Mouse (Mus musculus): Measurements from ENCODE around the gene Sppl2a. TPM values are rescaled to one million over a fixed set of nuclear protein-coding genes. Genes with fewer than 3 reads are reported as not detected.
A peak's percentile ranks its signal among the peaks of the same experiment; 100 is the strongest.
"Not testable (repeated sequence)": the region's sequence is repeated elsewhere in the genome, so short reads cannot be mapped to it uniquely, and the experiment has no call there.

Gene Sppl2a
- polyA plus RNA-seq (2015; fragmentation: Nextera tagmentation; extraction: Ambion mirVana) = 32.6 and 35.7 TPM in 2 replicates

DNA sequence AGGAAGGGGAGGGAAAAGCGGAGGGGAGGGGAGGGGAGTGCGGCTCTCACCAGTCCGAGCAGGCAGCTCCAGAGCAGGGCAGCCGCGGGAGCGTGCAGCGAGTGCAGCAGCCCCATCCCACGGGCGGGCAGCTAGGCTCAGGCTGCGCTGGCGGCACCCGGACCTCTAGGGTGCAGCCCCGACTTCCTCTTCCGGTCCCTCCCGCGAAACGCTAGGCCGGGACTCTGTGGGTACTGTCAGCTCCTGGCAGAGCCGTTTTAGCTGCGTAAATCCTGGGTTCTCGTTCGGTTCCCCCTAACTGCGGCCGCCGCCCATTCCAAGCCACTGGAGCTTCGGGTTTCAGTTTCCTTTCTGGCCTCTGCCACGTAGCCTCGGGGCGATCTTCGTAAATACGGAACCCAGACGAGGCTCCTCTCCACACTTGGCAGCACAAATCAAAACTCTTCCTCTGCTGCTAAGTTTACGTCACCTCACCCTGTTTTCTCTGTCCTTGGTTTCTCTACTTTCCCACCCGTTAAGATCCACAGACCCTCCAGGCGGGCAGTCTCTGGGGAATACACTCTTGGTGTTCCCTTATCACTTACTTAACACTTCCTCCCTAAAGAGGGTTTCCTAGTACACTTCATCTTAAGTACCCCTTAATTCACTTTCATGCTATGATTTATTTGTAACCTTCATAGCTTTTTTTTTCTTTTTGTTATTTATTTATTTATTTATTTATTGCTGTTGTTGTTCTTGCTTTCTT lies at the start of gene Sppl2a:
Gene Sppl2a (minus strand): TSS at position 339 of the 745 bp plus-strand sequence.
- ATAC-seq (replicated peaks) = peak; percentile 100
- no peaks in the 10 kb centered on the region for H3K9me3 ChIP-seq
- WGBS = under 1% methylated on average over 33 of the region's 35 CpGs

DNA sequence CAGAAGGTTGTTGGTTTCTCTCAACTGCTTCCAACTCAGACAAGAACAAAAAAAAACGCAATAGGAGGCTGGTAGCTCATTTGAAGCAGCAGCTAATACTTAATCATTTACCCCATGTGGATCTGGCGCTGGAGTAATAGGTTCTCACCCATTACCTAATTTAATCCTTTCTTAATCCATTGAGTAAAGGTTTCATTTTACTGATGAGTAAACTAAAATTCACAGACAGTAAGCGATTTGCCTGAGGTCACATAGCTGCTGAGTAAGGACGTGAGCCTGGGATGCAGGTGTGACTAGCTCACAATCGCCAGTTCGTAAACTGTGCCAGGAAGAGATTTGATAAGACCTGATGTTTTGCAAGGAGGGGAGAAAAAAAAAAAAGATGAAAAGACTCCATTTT lies 44.4 kb upstream of the Sppl2a start:
- 78% methylated on average over 6 of the region's 6 CpGs for WGBS
- no peaks in the 10 kb centered on the region for H3K9me3 ChIP-seq
- H3K9ac ChIP-seq = no peak overlapping the region
- no peak overlapping the region for H3K27ac ChIP-seq
- no peak for ATAC-seq (replicated peaks)
- no peaks in the 10 kb centered on the region for H3K4me1 ChIP-seq
- no peak overlapping the region for H3K4me3 ChIP-seq
- H3K4me2 ChIP-seq = no peak overlapping the region
- no peaks in the 10 kb centered on the region for H3K27me3 ChIP-seq (replicated peaks)
- no peaks in the 10 kb centered on the region for H3K36me3 ChIP-seq (replicated peaks)

More for the DNA sequence above, at the start of gene Sppl2a:
- no peaks in the 10 kb centered on the region for H3K27me3 ChIP-seq (replicated peaks)
- H3K9ac ChIP-seq = peak within 1 kb of the TSS; percentile 95
- H3K4me2 ChIP-seq = peak within 1 kb of the TSS; percentile 73
- H3K27ac ChIP-seq = peak within 1 kb of the TSS; percentile 97
- peaks cover 12% of the 10 kb centered on the region for H3K4me1 ChIP-seq
- no peaks in the 10 kb centered on the region for H3K36me3 ChIP-seq (replicated peaks)
- H3K4me3 ChIP-seq = peak within 1 kb of the TSS; percentile 56

DNA sequence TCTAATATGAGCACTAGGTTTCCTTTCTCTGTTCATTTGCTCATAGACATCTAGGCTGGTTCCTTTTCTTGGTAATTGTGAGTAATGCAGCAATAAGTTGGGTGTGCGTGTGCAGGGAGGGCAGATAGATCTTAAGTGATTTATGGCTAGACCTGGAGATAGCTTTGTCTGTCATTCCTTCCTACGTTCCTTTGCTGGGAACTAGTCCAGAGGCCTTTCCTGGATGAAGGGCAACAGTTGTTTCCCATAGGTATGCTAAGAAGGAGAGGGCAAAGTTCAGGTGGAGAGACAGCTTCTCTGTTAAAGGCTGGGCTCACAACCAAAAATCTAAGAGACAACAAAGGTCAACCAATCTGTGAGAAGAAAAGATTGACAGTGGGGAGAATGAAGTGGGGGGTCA lies 28.7 kb upstream of the Sppl2a start:
- Histone ChIP-seq H3K4me3 (no peak overlapping the region), H3K4me2 (no peak overlapping the region), H3K36me3 (replicated peaks) (no peaks in the 10 kb centered on the region), H3K9me3 (no peaks in the 10 kb centered on the region), H3K27me3 (replicated peaks) (no peaks in the 10 kb centered on the region), H3K4me1 (no peaks in the 10 kb centered on the region), H3K9ac (no peak overlapping the region), H3K27ac (no peak overlapping the region)
- ATAC-seq (replicated peaks) = no peak
- 82% methylated on average over 2 of the region's 2 CpGs for WGBS

DNA sequence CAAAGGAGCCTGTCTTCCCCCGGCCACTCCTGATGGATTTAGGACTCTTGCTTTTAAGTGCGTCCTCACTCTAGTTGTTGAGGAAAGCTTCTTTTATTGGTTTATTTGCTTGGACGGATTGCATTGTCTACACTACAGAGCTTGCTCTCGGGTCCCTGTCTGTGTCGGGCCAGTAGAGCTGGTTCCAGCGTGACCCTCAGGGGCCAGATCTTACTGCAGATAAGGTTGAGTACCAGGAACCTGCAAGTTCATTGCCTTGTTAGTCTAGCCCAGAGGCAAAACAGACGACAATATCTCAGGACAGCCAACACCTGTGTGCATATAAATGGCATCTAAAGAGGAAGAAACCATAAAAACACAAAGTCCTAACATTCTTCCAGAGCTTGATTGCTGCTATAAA lies 22.6 kb upstream of the Sppl2a start:
- no peak overlapping the region for H3K4me3 ChIP-seq
- no peaks in the 10 kb centered on the region for H3K36me3 ChIP-seq (replicated peaks)
- H3K4me1 ChIP-seq = no peaks in the 10 kb centered on the region
- H3K4me2 ChIP-seq = no peak overlapping the region
- no peak for ATAC-seq (replicated peaks)
- WGBS = 59% methylated on average over 7 of the region's 7 CpGs
- H3K9ac ChIP-seq = no peak overlapping the region
- no peaks in the 10 kb centered on the region for H3K27me3 ChIP-seq (replicated peaks)
- no peaks in the 10 kb centered on the region for H3K9me3 ChIP-seq
- H3K27ac ChIP-seq = no peak overlapping the region

DNA sequence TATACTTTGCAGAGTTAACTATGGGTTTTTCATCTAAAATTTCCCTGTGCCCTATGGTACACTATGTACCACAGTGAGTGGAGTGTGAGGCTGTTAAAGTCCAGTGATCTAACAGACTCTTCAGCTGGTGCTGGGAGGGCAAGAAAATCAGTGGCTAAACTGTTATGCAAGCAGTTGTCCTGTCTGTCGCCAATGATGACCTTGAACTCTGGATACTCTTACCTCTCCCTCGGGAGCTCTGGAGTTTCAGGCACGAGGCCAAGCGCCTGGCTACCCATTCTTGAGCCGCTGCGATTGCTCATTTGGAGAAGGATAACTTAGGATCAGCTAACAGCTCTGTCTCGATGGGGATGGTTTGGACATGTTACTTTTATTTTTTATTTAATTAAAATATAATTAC lies 18.1 kb upstream of the Sppl2a start:
- H3K9ac ChIP-seq = no peak overlapping the region
- H3K4me1 ChIP-seq = no peaks in the 10 kb centered on the region
- no peak overlapping the region for H3K27ac ChIP-seq
- no peaks in the 10 kb centered on the region for H3K36me3 ChIP-seq (replicated peaks)
- no peaks in the 10 kb centered on the region for H3K9me3 ChIP-seq
- H3K4me2 ChIP-seq = no peak overlapping the region
- ATAC-seq (replicated peaks) = no peak
- no peaks in the 10 kb centered on the region for H3K27me3 ChIP-seq (replicated peaks)
- 80% methylated on average over 7 of the region's 7 CpGs for WGBS
- H3K4me3 ChIP-seq = no peak overlapping the region

DNA sequence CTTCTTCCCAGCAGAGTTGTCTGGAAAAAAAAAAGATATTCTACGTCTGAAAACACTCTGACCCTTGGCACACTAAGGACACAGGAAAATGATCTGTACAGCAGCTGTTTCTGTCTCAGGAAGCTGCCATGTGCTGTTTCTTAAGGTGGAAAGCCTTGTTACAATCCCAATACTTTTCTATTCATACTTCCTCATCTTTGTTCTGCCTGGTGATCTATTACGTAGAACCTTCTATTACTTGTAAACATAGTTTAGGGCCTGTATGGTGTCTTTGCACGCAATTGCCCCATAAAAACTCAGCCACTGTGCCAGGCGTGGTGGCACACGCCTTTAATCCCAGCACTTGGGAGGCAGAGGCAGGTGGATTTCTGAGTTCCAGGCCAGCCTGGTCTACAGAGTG lies 17.4 kb upstream of the Sppl2a start:
- 80% methylated on average over 5 of the region's 5 CpGs for WGBS
- Histone ChIP-seq H3K9me3 (no peaks in the 10 kb centered on the region), H3K36me3 (replicated peaks) (no peaks in the 10 kb centered on the region), H3K9ac (no peak overlapping the region), H3K4me1 (no peaks in the 10 kb centered on the region), H3K4me2 (no peak overlapping the region), H3K27ac (no peak overlapping the region), H3K4me3 (no peak overlapping the region), H3K27me3 (replicated peaks) (no peaks in the 10 kb centered on the region)
- ATAC-seq (replicated peaks) = no peak

DNA sequence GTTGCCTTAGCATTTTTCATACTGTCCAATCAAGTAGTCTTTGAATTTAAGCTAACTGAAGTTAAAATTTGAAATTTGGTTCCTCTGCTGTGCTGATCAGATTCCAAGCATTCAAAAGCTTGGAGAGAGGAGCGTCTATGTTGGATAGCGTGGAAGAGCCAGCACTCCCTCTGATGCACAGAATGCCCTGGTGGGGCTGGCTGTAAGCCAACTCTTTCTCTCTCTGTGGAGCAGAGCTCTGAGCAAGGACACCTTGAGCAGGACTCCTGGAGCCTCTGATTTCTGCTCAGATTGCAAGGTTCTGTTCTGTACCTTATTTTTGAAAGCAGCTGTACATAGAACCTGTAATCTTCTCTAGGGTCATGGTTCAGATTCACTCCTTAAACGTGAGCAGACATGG lies 16.8 kb upstream of the Sppl2a start:
- H3K27me3 ChIP-seq (replicated peaks) = no peaks in the 10 kb centered on the region
- 73% methylated on average over 3 of the region's 3 CpGs for WGBS
- H3K4me3 ChIP-seq = no peak overlapping the region
- no peaks in the 10 kb centered on the region for H3K9me3 ChIP-seq
- H3K4me2 ChIP-seq = no peak overlapping the region
- H3K9ac ChIP-seq = no peak overlapping the region
- no peak overlapping the region for H3K27ac ChIP-seq
- no peak for ATAC-seq (replicated peaks)
- no peaks in the 10 kb centered on the region for H3K4me1 ChIP-seq
- no peaks in the 10 kb centered on the region for H3K36me3 ChIP-seq (replicated peaks)

DNA sequence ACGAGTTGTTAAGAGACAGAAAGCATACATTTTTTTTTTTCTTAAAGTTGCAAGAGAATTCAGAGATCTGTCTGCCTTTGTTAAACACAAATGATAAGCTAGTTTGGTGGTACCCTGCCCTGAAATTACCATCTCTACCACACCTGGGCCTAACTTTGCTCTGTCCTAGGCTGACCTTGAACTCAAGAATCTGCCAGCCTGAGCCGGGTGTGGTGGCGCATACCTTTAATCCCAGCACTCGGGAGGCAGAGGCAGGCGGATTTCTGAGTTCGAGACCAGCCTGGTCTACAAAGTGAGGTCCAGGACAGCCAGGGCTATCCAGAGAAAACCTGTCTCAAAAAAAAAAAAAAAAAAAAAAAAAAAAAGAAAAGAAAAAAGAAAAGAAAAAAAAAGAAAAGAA lies 16.3 kb upstream of the Sppl2a start:
- WGBS = 84% methylated on average over 6 of the region's 6 CpGs
- not testable (repeated sequence) for H3K4me3 ChIP-seq; H3K9ac ChIP-seq; H3K27me3 ChIP-seq (replicated peaks); ATAC-seq (replicated peaks); H3K4me1 ChIP-seq; H3K9me3 ChIP-seq; H3K27ac ChIP-seq; H3K36me3 ChIP-seq (replicated peaks); H3K4me2 ChIP-seq

DNA sequence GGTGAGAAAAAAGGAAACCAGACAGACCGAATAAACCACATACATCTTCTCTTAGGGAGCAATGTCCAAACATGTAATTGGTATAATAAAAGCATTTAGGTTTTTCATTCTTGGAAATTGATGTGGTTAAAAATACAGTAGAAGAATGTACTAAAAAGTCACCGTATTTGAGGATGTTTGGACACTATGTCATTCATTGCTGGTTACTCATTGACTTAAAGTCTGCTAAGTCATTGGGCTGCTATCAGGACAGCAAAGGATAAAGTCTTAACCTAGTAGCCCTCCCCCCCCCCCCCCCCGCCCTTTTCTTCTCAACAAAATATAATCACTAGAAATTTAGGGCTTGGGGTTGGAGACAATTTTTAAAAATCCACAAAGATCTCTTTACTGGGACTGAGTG lies 15.2 kb upstream of the Sppl2a start:
- H3K9ac ChIP-seq = no peak overlapping the region
- no peak overlapping the region for H3K4me2 ChIP-seq
- H3K4me1 ChIP-seq = no peaks in the 10 kb centered on the region
- no peak overlapping the region for H3K27ac ChIP-seq
- no peaks in the 10 kb centered on the region for H3K36me3 ChIP-seq (replicated peaks)
- no peak overlapping the region for H3K4me3 ChIP-seq
- no peaks in the 10 kb centered on the region for H3K27me3 ChIP-seq (replicated peaks)
- no peaks in the 10 kb centered on the region for H3K9me3 ChIP-seq
- no peak for ATAC-seq (replicated peaks)
- 95% methylated on average over 2 of the region's 3 CpGs for WGBS

DNA sequence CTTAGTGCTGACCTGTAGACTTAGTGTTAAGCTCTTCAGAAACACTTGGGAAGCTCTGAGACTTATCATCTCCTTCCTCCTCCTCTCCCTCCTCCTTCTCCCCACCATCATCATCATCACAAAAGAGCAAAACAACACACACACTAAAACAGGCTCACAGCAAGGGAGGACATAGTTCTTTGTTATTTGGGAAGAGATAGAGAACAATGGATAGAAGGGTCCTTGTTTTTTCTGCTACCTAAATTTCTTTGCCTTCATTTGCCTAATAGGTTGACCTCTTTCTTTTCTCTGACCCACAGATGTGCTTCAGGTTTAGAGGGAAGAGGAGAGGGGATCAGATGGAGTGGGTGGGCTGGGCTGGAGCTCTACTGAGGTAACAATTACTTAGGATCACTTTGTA lies 14.6 kb upstream of the Sppl2a start:
- Histone ChIP-seq H3K4me2 (no peak overlapping the region), H3K9me3 (no peaks in the 10 kb centered on the region), H3K27me3 (replicated peaks) (no peaks in the 10 kb centered on the region), H3K27ac (no peak overlapping the region), H3K4me3 (no peak overlapping the region), H3K9ac (no peak overlapping the region), H3K4me1 (no peaks in the 10 kb centered on the region), H3K36me3 (replicated peaks) (no peaks in the 10 kb centered on the region)
- no peak for ATAC-seq (replicated peaks)

DNA sequence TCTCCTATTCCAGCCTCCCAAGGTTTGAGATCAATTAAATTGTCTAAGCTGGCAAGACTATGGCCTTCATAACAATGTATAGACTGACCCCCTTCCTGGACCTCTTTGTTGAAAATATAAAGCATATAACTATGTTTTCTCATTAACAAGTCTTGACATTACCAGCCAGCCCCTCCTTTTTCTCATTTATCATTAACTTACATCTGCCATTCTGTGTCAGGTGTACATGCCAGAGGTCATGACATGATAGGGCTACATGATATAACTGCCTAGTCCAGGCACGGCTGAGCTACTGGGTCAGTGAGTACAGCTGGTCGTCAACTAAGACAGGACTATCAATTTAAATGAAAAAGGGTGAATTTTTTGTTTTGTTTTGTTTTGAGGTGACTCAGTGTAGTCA lies 10.2 kb upstream of the Sppl2a start:
- H3K4me3 ChIP-seq = no peak overlapping the region
- H3K27me3 ChIP-seq (replicated peaks) = no peaks in the 10 kb centered on the region
- H3K9ac ChIP-seq = no peak overlapping the region
- H3K27ac ChIP-seq = no peak overlapping the region
- WGBS = 83% methylated on average over 2 of the region's 2 CpGs
- H3K4me1 ChIP-seq = no peaks in the 10 kb centered on the region
- H3K4me2 ChIP-seq = no peak overlapping the region
- H3K36me3 ChIP-seq (replicated peaks) = no peaks in the 10 kb centered on the region
- no peaks in the 10 kb centered on the region for H3K9me3 ChIP-seq
- ATAC-seq (replicated peaks) = no peak

DNA sequence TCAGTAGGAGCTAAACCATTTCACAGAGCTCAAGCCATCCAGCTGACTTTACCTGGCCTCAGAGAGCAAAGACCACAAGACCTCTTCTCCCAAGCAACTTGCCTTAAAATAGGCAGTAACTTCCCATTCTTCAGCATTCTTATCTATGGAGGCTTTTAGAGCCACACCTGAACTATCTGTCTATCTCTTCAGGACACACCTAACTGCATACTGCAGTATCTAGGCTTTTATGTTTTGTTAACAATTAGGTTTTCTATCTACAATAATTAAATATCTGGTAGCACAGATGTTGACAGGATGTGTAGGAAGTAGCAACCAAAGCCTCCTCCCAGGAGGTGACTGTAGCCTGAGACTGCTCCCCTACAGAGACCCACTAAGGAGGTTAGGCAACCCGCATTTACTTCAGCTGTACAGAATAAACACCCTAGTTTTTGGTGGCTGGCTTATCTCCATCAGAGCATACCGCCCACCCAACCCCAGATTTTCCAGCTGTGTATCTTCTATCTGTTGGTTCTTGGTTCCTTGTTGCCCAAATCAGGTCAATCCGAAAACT lies 7.4 kb upstream of the Sppl2a start:
- WGBS = 82% methylated on average over 3 of the region's 3 CpGs
- H3K9ac ChIP-seq = no peak overlapping the region
- H3K27me3 ChIP-seq (replicated peaks) = no peaks in the 10 kb centered on the region
- no peaks in the 10 kb centered on the region for H3K9me3 ChIP-seq
- no peaks in the 10 kb centered on the region for H3K4me1 ChIP-seq
- no peaks in the 10 kb centered on the region for H3K36me3 ChIP-seq (replicated peaks)
- ATAC-seq (replicated peaks) = no peak
- H3K4me3 ChIP-seq = no peak overlapping the region
- no peak overlapping the region for H3K4me2 ChIP-seq
- H3K27ac ChIP-seq = no peak overlapping the region

DNA sequence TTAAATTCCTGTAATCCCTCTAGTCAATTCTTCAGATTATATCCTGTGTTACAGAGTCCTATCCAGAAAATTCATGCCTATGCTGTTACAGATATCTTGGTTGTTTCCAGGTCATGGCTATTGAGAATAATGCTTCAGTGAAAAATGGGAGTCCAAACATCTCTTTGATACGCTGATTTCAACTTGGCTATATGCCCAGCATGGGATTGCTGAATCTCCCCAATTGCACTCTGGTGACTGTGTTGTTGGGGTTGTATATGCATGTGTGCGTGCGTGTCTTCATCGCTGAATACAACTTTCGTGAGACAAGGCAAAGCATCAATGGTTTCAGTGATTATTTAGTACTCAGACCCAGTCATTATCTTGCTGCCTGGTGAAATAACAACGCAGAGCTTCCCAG lies 5.0 kb upstream of the Sppl2a start:
- ATAC-seq (replicated peaks) = no peak

More for the DNA sequence above, 5.0 kb upstream of the Sppl2a start:
- WGBS = 62% methylated on average over 6 of the region's 6 CpGs
- Histone ChIP-seq H3K9me3 (no peaks in the 10 kb centered on the region), H3K27me3 (replicated peaks) (no peaks in the 10 kb centered on the region), H3K4me1 (peaks cover 4% of the 10 kb centered on the region), H3K9ac (no peak overlapping the region), H3K4me2 (no peak overlapping the region), H3K27ac (no peak overlapping the region), H3K36me3 (replicated peaks) (no peaks in the 10 kb centered on the region), H3K4me3 (no peak overlapping the region)
